Mouse (Mus musculus): ENCODE results near the gene Rnf215.

Rnf215 gene

GRCm38 (mm10) chr11:4190677-4191076 is 55.7 kb downstream of the Rnf215 start:
- DNase-seq (ENCODE audit: low read depth, low spot score), result no peak
